Mouse (Mus musculus) frontal cortex, adult 2 months (tissue): Measurements from ENCODE around the gene Olfr1497. TPM values are rescaled to one million over a fixed set of nuclear protein-coding genes. Genes with fewer than 3 reads are reported as not detected.
"Not testable (repeated sequence)": the region's sequence is repeated elsewhere in the genome, so short reads cannot be mapped to it uniquely, and the experiment has no call there.

Experiments used
- DNase-seq, 2 experiments: peaks; one replicate each; pipeline ENCODE4 v3.0.0; 2022; ENCODE audit warnings: low spot score in 1 of 2; ENCODE audit errors: extremely low spot score in 1 of 2
- polyA plus RNA-seq: library from polyadenylated mRNA; depleted of rRNA; stranded (reverse); fragments of >200 nt; gene quantifications from 2 replicates; pipeline ENCODE4 v1.2.3, GENCODE M21; 2012; rRNA removed

Gene Olfr1497
- not detected in 2 replicates for polyA plus RNA-seq

- no peak for DNase-seq
Observed at GRCm38 (mm10) chr19:13798102-13798501, at the start of gene Olfr1497. Olfr1497 (minus strand) TSS chr19:13798202.

- no peak for DNase-seq
Observed at GRCm38 (mm10) chr19:13830388-13830787, 32.4 kb upstream of the Olfr1497 start, which contains the start of gene Olfr1500. Olfr1500 (minus strand) TSS chr19:13830488.

DNA sequence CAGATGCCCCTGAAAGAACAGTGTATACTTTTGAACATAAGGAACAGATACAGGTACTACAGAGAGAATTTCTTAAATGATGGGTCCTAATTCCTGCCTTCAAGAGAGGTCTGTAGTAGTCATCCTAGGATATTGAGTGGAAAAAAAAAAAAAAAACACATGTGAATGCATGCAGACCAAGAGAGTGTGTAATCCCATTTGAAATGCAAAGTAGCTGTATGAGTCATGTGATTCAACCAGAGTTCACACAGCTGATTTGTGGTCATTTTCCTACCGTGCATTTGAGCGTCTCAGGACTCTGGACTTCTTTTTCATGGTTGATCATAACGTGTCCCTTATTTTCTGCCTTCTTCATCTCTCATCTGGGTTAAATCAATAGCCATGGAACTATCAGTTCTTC lies 30.4 kb upstream of the Olfr1497 start:
- no peak for DNase-seq

- no peak for DNase-seq
Observed at GRCm38 (mm10) chr19:13820847-13821246, 22.8 kb upstream of the Olfr1497 start.

DNA sequence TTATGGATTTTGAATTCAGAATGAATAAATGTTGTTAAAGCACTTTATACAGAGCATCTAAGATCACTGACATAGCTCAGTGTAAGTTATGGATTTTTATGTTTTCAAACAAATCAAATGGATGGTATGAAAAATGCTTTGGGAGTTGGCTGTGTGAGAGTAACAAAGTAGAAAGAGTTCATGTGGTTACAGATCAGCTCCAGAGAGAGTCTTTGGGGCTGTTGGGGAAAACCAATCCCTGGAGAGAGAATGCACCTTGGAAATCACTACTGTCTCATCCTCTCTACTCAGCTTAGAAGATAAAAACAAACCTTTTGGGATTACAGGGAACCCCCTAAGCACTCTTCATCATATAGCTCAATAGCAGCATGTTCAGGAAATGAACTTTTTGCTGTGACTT lies 21.3 kb upstream of the Olfr1497 start, which contains the start of gene Olfr1499:
Gene Olfr1499 (minus strand): TSS at position 101 of the 400 bp plus-strand sequence.
- DNase-seq: no peak

GRCm38 (mm10) chr19:13818827-13819226 lies 20.8 kb upstream of the Olfr1497 start:
- DNase-seq: peak in 1 of 2 experiments; percentile 50

DNA sequence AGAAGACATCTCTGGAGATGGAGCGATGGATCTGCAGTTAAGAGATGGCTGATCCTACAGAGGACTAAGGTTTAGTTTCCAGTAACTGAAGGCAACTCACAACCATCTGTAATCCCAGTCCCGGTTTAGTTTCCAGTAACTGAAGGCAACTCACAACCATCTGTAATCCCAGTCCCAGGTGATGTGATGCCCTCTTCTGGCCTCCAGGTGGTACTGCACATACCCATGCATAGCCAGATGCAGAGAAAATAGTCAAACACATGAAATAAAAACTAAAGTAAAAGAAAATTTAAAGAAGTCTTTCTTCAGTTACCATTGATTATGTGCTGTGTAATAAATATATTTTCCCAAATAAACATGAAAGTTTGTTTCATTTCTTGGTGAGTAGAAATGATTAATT lies 14.8 kb upstream of the Olfr1497 start:
- no peak for DNase-seq

DNA sequence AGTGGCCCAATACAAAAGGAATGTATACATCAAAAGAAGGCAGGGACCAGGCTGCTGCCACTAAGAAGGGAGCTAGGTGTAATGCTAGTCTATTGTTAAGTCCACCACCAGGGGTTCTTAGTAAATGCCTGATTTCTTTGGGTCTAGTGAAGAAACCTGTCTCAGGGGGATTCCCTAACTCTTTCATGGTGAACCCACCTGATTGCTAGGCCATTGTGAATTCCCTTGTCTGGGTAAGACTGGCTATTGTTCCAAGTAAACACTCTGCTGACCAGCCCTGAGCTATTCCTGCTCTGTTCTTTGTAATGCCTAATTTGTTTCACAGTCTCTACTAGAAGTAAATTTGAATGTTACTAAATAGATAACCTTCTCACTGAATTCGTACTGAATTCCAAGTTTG lies 7.5 kb upstream of the Olfr1497 start:
- not testable (repeated sequence) for DNase-seq

DNA sequence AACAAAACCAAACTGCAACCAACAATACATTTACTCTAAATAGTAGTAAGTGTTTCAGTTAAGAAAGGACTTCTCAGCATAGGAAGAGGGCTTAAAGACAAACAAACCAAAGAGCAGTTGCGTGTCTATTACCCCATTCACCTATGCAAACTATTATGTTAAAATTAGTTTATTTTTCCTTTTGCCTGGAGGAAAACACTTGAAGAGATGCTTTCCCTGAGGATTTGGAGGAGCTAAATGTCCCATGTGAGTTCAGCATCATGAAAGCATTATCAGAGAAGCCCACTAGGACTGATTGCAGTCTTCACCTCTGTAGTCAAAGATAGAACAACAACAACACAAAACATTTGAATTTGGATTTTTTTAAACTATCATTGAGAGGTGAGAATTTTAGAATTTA lies 20.4 kb downstream of the Olfr1497 start, which contains the start of gene Olfr1496:
Gene Olfr1496 (plus strand): TSS at position 301 of the 400 bp plus-strand sequence.
- DNase-seq: no peak

DNA sequence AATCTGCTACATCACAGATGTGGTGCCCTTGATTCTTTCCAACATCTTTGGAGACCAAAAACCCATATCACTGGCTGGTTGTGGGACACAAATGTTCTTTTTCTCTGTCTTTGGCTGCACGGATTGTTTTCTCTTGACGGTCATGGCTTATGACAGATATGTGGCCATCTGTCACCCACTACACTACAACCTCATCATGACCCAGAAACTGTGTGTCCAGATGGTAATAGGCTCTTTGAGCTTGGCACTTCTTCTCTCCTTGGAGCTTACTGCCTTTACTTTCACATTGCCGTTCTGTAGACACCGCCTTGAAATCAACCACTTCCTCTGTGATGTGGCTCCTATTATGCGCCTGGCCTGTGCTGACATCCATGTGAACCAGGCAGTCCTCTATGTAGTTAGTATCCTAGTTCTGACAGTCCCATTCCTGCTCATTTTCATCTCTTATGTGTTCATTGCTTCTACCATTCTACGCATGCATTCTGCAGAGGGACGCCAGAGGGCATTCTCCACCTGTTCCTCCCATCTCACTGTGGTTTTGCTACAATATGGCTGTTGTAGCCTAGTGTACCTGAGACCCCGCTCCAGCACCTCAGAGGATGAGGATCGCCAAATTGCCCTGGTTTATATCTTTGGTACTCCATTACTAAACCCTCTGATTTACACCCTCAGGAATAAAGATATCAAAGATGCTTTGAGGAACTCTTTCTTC lies 29.3 kb downstream of the Olfr1497 start:
- DNase-seq: no peak

DNA sequence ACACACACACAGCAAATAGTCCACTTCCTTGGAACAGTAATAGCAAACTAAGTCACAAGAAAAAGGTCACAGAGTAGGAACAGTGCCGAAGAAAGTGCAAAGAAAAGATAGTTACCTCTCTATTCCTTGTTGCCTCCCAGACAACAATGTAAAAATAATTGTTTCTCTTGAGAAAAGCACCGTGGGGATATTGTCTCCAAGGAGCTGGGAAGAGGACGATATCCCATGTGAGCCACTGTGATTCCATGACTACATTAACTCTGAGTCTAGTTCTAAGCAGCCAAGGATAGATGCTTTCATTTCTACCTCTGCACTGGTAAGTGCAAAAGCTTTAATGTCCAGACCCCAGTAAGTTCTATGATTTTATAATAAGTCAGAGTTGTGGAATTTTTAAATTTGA lies 33.7 kb downstream of the Olfr1497 start, which contains the start of gene Olfr1495:
Gene Olfr1495 (plus strand): TSS at position 301 of the 400 bp plus-strand sequence.
- no peak for DNase-seq

GRCm38 (mm10) chr19:13749366-13749765 lies 48.6 kb downstream of the Olfr1497 start:
- no peak for DNase-seq

Other genes starting within 250 kb of the Olfr1497 start
- not detected in 2 replicates for gene Olfr1484, start 214.7 kb downstream of the Olfr1497 start, polyA plus RNA-seq
- not detected in 2 replicates for gene Olfr1487, start 180.8 kb downstream of the Olfr1497 start, polyA plus RNA-seq
- not detected in 2 replicates for gene Olfr1489, start 166.6 kb downstream of the Olfr1497 start, polyA plus RNA-seq
- gene Olfr1490, start 147.1 kb downstream of the Olfr1497 start, polyA plus RNA-seq: not detected in 2 replicates
- 0.11 TPM in 1 of 2 replicates, not detected in the other for gene Olfr1491, start 100.9 kb downstream of the Olfr1497 start, polyA plus RNA-seq
- gene Olfr1493-ps1, start 74.9 kb downstream of the Olfr1497 start, polyA plus RNA-seq: not detected in 2 replicates
- not detected in 2 replicates for gene Olfr1494, start 58.5 kb downstream of the Olfr1497 start, polyA plus RNA-seq
- not detected in 2 replicates for gene Olfr1495, start 33.6 kb downstream of the Olfr1497 start, polyA plus RNA-seq
- gene Olfr1496, start 20.3 kb downstream of the Olfr1497 start, polyA plus RNA-seq: 0.14 and 0.48 TPM in 2 replicates
- gene Olfr1499, start 21.2 kb upstream of the Olfr1497 start, polyA plus RNA-seq: not detected in 2 replicates
- not detected in 2 replicates for gene Olfr1500, start 32.3 kb upstream of the Olfr1497 start, polyA plus RNA-seq
- not detected in 2 replicates for gene Olfr1501, start 52.5 kb upstream of the Olfr1497 start, polyA plus RNA-seq
- gene Olfr1502, start 63.6 kb upstream of the Olfr1497 start, polyA plus RNA-seq: not detected in 2 replicates
- not detected in 2 replicates for gene Olfr1504, start 99.7 kb upstream of the Olfr1497 start, polyA plus RNA-seq
- not detected in 2 replicates for gene Olfr1505, start 115.3 kb upstream of the Olfr1497 start, polyA plus RNA-seq